Mouse (Mus musculus) bone marrow macrophage, adult 2 months (primary cell): ENCODE results near the gene Yy1.

Experiments
- CTCF ChIP-seq: IDR thresholded peaks from 2 replicates; pipeline ENCODE4 v1.5.1; 2012; ENCODE audit warnings: low read depth, mild to moderate bottlenecking, low read length, moderate library complexity
- POLR2A ChIP-seq: IDR thresholded peaks from 2 replicates; pipeline ENCODE4 v1.6.1; 2012; ENCODE audit warnings: mild to moderate bottlenecking, low read depth, low read length, borderline replicate concordance

GRCm38 (mm10) chr12:108794078-108794711, 1.4 kb downstream of the Yy1 start:
- TF ChIP-seq CTCF (no peak), POLR2A (no peak)
